Mouse (Mus musculus) heart, adult 9 months (tissue): Measurements from ENCODE around the gene Pgr.

Experiments used
- DNase-seq, 2 experiments: peaks; one replicate each; pipeline ENCODE4 v3.0.0; 2022; ENCODE audit warnings: low spot score in 2 of 2

Gene Pgr

GRCm38 (mm10) chr9:8899616-8900202, at the start of gene Pgr:
Pgr (plus strand) TSS chr9:8899833.
- DNase-seq: no peak

- no peak for DNase-seq
Observed at GRCm38 (mm10) chr9:8857455-8857854, 42.2 kb upstream of the Pgr start.

- DNase-seq: no peak
Observed at GRCm38 (mm10) chr9:8868511-8868910, 31.1 kb upstream of the Pgr start.

- no peak for DNase-seq
Observed at GRCm38 (mm10) chr9:8895205-8895604, 4.4 kb upstream of the Pgr start.

GRCm38 (mm10) chr9:8900203-8901012, 775 bp downstream of the Pgr start:
- no peak for DNase-seq

- no peak for DNase-seq
Observed at GRCm38 (mm10) chr9:8901013-8901646, 1.5 kb downstream of the Pgr start.

- no peak for DNase-seq
Observed at GRCm38 (mm10) chr9:8901647-8902131, 2.1 kb downstream of the Pgr start.

GRCm38 (mm10) chr9:8902277-8902676, 2.6 kb downstream of the Pgr start:
- DNase-seq: no peak

GRCm38 (mm10) chr9:8927561-8927960, 27.9 kb downstream of the Pgr start:
- DNase-seq: no peak

- no peak for DNase-seq
Observed at GRCm38 (mm10) chr9:8937753-8938152, 38.1 kb downstream of the Pgr start.

- no peak for DNase-seq
Observed at GRCm38 (mm10) chr9:8953306-8953705, 53.7 kb downstream of the Pgr start.

- DNase-seq: no peak
Observed at GRCm38 (mm10) chr9:8964512-8965133, 65.0 kb downstream of the Pgr start.

- peak; percentile 39 to 54 for DNase-seq
Observed at GRCm38 (mm10) chr9:8970240-8970639, 70.6 kb downstream of the Pgr start.

GRCm38 (mm10) chr9:8971491-8971890, 71.9 kb downstream of the Pgr start, which contains the start of gene Gm16485:
Gm16485 (plus strand) TSS chr9:8971791.
- no peak for DNase-seq

- no peak for DNase-seq
Observed at GRCm38 (mm10) chr9:8977775-8978174, 78.1 kb downstream of the Pgr start.

GRCm38 (mm10) chr9:8982315-8982714, 82.7 kb downstream of the Pgr start:
- DNase-seq: no peak

GRCm38 (mm10) chr9:8996494-8996893, 96.9 kb downstream of the Pgr start:
- no peak for DNase-seq

GRCm38 (mm10) chr9:9001170-9001569, 101.5 kb downstream of the Pgr start:
- DNase-seq: no peak

GRCm38 (mm10) chr9:9015108-9015507, 115.5 kb downstream of the Pgr start:
- DNase-seq: no peak
